Mouse (Mus musculus) G1E (cell line): ENCODE measurements around the gene Ube3b.

ENCODE experiments used
- CTCF ChIP-seq: IDR thresholded peaks from 2 replicates; pipeline ENCODE4 v1.5.1; 2012; ENCODE audit warnings: low read depth, low read length, inconsistent platforms, mixed read lengths
- GATA1 ChIP-seq: IDR thresholded peaks from 2 replicates; pipeline ENCODE4 v1.6.1; 2012; ENCODE audit warnings: borderline replicate concordance, low read length, inconsistent platforms, mixed read lengths
- GATA2 ChIP-seq: IDR thresholded peaks from 2 replicates; pipeline ENCODE4 v1.6.1; 2012; ENCODE audit warnings: low read depth, low read length, inconsistent platforms, borderline replicate concordance
- POLR2AphosphoS5 ChIP-seq: IDR thresholded peaks from 2 replicates; pipeline ENCODE4 v1.6.1; 2012; ENCODE audit warnings: low read depth, low read length, inconsistent platforms; ENCODE audit not compliant: insufficient replicate concordance
- TAL1 ChIP-seq: conservative IDR thresholded peaks from 2 replicates; pipeline ENCODE4 v1.6.1; 2012; ENCODE audit warnings: low read depth, low read length, inconsistent platforms, mixed read lengths

DNA sequence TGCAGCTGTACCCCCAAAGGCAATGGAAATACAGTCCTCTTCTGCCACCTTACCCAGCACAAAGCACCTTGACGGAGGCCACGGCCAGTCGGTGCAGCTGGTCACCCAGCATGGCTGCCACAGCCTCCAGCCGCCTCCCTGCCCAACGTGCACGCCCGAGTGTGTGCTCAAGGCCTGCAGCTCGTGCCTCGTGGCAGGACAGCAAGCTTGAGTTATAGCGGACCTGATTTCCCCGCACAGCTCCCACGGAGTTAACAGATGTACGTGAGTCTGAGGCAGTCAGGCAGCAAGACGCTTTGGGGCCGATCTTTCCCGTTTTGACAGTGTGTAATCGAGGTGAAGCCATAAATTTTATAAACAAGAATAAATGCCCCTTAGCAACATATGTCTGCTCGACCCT is 48.2 kb downstream of the Ube3b start:
- TF ChIP-seq CTCF (no peak), TAL1 (no peak), GATA1 (no peak), POLR2AphosphoS5 (no peak), GATA2 (no peak)
